Mouse (Mus musculus): ENCODE results near the gene Cyp2ab1.

DNA sequence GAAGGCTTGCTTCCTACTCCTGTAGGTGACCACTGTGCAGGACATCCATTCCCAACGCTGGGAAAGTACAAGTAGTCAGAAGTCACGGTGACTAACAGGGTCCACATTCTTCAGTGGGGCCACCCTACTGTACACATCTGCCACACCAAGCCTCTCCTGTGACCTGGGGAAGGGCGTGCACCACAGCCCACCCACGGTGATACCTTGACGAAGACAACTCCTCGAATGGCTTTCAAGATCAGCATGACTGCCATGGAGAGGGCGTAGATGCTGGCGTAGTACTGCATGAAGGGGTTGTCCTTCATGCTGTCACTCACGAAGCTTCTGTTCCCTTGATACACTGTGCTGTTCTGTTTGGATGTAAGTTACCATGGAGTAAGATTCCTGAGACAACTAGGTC, 43.0 kb upstream of the Cyp2ab1 start:
- TF ChIP-seq E2F4 (IDR thresholded peaks at IDR 0.05; ENCODE audit: insufficient read depth): no peak
- TF ChIP-seq POLR2A (IDR thresholded peaks at IDR 0.05; ENCODE audit: insufficient read length, low read depth): no peak
- no peak for TF ChIP-seq USF1 (IDR thresholded peaks at IDR 0.05; ENCODE audit: low read depth)

All from myocyte (in vitro differentiated cells).